Mouse (Mus musculus) stomach, embryonic 16.5 days (tissue): ENCODE measurements at regions not wholly inside any gene's neighbourhood (a gene's known extent, or its start where the extent isn't known, plus 50 kb on each side); places are given as distances from the start of the nearest gene placed in this dataset.

Experiments
- ATAC-seq: fragments of 200-750 bp; cut with Nextera tagmentation; 2 replicates; pipeline ENCODE4 v1.8.0; 2017; ENCODE audit warnings: moderate number of reproducible peaks, moderate TSS enrichment; ENCODE audit not compliant: insufficient read depth, low FRiP score
- H3K27ac ChIP-seq: fragments of 300-500 bp; sonication (generic); 2 replicates; pipeline ENCODE4 v1.5.1; 2014; ENCODE audit warnings: low read length
- H3K27me3 ChIP-seq: fragments of 300-500 bp; sonication (generic); 2 replicates; pipeline ENCODE4 v1.6.1; 2014; ENCODE audit warnings: low read length, control low read depth, mixed read lengths; ENCODE audit not compliant: control insufficient read depth, insufficient read depth
- H3K36me3 ChIP-seq: fragments of 300-500 bp; sonication (generic); 2 replicates; pipeline ENCODE4 v1.6.1; 2014; ENCODE audit warnings: low read length; ENCODE audit not compliant: control insufficient read depth, insufficient read depth
- H3K4me1 ChIP-seq: fragments of 300-500 bp; sonication (generic); 2 replicates; pipeline ENCODE4 v1.6.1; 2014; ENCODE audit warnings: low read length, control low read depth, mixed read lengths; ENCODE audit not compliant: control insufficient read depth, insufficient read depth
- H3K4me2 ChIP-seq: fragments of 300-500 bp; sonication (generic); 2 replicates; pipeline ENCODE4 v1.6.1; 2014; ENCODE audit warnings: low read depth, low read length, mixed read lengths
- H3K4me3 ChIP-seq: fragments of 300-500 bp; sonication (generic); replicated peaks from 2 replicates; pipeline ENCODE4 v1.5.1; 2014; ENCODE audit warnings: mild to moderate bottlenecking, low read length
- H3K9ac ChIP-seq: fragments of 300-500 bp; sonication (generic); 2 replicates; pipeline ENCODE4 v1.6.1; 2014; ENCODE audit warnings: low read length
- H3K9me3 ChIP-seq: fragments of 300-500 bp; sonication (generic); replicated peaks from 2 replicates; pipeline ENCODE4 v1.6.1; 2016; ENCODE audit warnings: low read length, control low read depth; ENCODE audit not compliant: control insufficient read depth
- WGBS: fragments of 180-500 bp; shearing (Covaris S2); extraction: QIAGEN DNeasy Blood & Tissue Kit; methylation state at CpG from one replicate; pipeline ENCODE4 v1.1.7; 2014; 5-methylcytosine and 5-hydroxymethylcytosine counted together

DNA sequence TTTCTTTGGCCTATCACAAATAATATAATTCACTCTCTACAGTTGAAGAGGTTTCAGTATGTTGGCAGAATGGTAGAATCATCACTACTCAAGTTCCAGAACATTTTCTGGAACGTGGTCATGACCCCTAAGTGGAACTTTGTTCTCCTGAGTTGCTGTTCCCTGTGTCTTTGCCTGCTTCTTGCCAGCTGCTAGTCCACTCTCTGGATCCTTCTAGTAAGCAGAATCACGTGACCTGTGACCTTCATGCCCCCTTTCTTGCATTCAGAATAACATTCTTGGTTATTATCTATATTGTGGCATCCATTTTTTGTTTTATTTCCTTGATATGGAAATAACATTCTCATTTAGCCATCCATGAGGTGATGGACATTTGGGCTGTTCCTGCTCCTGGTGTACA, 291.5 kb upstream of the Sall1 start:
- no peaks in the 10 kb centered on the region for H3K9me3 ChIP-seq
- no peak overlapping the region for H3K27ac ChIP-seq
- no peak overlapping the region for H3K9ac ChIP-seq
- H3K4me3 ChIP-seq: no peak overlapping the region
- 79% methylated on average over 2 of the region's 2 CpGs for WGBS
- H3K36me3 ChIP-seq: no peaks in the 10 kb centered on the region
- H3K4me1 ChIP-seq: no peaks in the 10 kb centered on the region
- no peak for ATAC-seq
- H3K27me3 ChIP-seq: no peaks in the 10 kb centered on the region
- no peak overlapping the region for H3K4me2 ChIP-seq

DNA sequence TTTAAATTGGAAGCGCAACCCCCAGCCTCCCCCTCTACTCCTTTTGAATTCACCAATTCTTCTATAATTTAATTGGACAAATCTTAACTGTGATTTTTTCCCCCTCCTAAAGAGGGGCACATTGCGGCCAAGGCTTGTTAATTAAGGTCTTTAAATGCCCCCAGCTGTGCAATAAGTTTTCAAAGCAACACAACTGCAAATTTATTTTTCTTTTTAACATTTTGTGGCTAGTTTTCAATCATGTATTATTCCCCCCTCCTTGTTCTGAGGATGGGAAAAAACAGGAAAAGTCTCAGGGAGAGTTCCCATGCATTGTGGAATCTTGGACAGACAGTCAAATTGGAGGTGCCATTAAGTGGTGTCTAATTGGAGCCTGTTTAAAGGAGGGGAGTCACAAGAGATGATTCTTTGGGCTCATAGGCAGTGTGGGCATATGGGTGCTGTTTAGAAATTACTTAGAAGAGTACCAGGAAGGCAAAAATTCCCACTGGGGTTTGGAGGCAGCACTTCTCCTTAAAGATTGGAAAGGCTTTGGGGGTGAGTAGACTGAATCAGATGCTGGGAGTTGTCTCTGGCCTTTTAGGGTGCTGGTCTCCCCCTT, 281.9 kb upstream of the Sall1 start:
- Histone ChIP-seq H3K4me2 (no peak overlapping the region), H3K9me3 (no peaks in the 10 kb centered on the region), H3K36me3 (no peaks in the 10 kb centered on the region), H3K27me3 (no peaks in the 10 kb centered on the region), H3K4me1 (no peaks in the 10 kb centered on the region), H3K9ac (no peak overlapping the region), H3K4me3 (no peak overlapping the region), H3K27ac (no peak overlapping the region)
- 92% methylated on average over 2 of the region's 2 CpGs for WGBS
- no peak for ATAC-seq

DNA sequence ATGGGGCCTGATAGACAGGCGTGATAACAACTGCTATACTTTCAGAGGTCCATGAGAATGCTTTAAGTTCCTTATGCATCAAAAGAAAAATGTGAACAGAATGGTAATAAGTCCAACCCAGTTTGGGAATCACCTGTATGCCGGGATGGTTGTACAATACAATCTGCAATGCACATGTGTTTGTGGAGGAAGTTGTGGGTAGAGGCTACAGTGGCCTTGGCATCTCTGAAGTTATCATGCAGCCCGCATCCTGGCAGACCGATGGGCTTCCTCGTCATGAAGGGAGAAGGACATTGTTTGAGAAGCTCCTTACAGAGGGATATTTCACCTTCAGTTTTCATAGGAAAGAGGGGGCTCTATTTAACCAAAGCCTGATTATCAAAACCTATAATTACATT, 281.3 kb upstream of the Sall1 start:
- WGBS: 83% methylated on average over 5 of the region's 5 CpGs

DNA sequence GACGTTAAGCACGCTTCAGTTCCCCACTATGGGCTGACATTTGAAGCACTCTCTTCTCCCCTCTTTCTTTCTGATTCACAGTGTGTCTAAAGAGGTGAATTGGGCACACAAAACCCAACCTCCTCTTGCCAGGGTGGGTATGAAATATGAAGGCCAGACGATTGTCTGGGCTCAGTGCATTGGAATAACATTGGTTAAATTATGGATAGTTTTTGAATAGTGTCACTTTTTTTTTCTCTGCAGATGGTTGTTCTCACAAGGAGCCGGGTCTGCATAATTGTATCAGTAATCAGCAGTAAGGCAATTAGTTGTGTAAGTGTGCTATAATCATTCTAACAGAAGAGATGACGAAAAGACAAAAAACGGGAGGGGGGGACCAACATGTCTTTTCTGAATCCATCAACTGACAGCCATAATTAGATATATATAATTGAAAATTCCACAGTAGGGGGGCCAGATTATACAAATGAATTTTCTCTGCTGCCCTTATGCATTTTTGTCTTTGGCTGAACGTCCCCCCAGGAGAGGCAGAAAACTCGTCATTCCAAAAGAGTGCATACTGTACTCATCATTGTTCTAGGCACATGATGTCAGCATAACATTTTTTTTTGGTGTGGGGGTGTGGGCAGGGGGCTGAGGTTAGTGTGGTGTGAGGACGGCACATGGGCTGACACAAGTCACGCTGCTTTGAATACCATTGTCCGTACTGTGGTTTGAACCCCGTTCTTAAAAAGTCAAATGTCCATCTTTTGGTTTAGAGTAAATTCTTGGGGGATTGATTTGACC, 280.7 kb upstream of the Sall1 start:
- no peaks in the 10 kb centered on the region for H3K36me3 ChIP-seq
- no peaks in the 10 kb centered on the region for H3K9me3 ChIP-seq
- WGBS: 61% methylated on average over 12 of the region's 12 CpGs
- H3K4me1 ChIP-seq: no peaks in the 10 kb centered on the region
- H3K9ac ChIP-seq: no peak overlapping the region
- no peak overlapping the region for H3K27ac ChIP-seq
- no peak overlapping the region for H3K4me3 ChIP-seq
- H3K4me2 ChIP-seq: no peak overlapping the region
- no peaks in the 10 kb centered on the region for H3K27me3 ChIP-seq
- no peak for ATAC-seq

More for the DNA sequence above, 281.3 kb upstream of the Sall1 start:
- Histone ChIP-seq H3K27ac (no peak overlapping the region), H3K4me3 (no peak overlapping the region), H3K4me1 (no peaks in the 10 kb centered on the region), H3K36me3 (no peaks in the 10 kb centered on the region), H3K9ac (no peak overlapping the region), H3K27me3 (no peaks in the 10 kb centered on the region), H3K4me2 (no peak overlapping the region), H3K9me3 (no peaks in the 10 kb centered on the region)
- no peak for ATAC-seq

DNA sequence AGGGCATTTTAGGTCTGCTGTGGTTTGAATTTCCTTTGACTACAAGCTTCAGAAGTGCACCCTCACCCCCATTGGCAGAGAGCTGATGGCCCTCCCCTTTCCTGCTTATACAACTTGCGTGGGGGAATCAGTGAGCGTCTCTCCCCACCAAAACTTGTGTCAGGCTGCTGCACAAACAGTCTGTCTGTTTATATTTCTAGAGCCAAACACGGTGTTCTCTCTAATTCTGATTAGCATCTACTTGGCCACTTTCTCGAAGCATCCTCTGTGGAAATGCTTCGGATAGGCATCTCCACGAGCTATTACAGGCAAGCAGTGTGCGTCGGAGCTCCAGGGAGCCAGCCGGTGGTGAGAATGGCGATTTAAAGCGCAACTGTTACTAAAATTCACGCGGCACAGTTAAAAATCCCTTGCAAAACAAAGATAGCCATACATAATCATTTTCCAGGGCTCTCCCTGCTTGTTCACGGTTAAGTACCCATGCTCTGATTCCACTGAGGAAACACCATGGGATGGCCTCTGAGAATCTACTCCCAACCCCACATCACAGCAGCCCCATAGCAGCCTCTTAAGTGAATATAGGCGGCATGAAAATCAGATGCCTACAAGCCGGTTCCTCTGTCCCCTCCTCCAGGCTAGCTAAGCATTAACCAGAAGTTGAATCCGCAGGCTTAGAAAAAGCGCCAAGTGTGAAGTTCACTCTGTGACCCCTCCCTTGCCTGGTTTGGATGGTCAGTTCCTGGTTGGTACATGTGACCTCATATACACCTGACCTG, 273.7 kb upstream of the Sall1 start:
- H3K9ac ChIP-seq: peak overlapping the region; percentile 48
- peak overlapping the region; percentile 50 for H3K4me2 ChIP-seq
- H3K9me3 ChIP-seq: no peaks in the 10 kb centered on the region
- peak overlapping the region; percentile 20 for H3K4me3 ChIP-seq
- H3K36me3 ChIP-seq: no peaks in the 10 kb centered on the region
- H3K27ac ChIP-seq: peak overlapping the region; percentile 8; the same call in 1 of the 2 replicates
- H3K4me1 ChIP-seq: peaks cover 8% of the 10 kb centered on the region; the same call in 1 of the 2 replicates
- peak; percentile 47; the same call in 1 of the 2 replicates for ATAC-seq
- 19% methylated on average over 18 of the region's 18 CpGs for WGBS
- no peaks in the 10 kb centered on the region for H3K27me3 ChIP-seq

DNA sequence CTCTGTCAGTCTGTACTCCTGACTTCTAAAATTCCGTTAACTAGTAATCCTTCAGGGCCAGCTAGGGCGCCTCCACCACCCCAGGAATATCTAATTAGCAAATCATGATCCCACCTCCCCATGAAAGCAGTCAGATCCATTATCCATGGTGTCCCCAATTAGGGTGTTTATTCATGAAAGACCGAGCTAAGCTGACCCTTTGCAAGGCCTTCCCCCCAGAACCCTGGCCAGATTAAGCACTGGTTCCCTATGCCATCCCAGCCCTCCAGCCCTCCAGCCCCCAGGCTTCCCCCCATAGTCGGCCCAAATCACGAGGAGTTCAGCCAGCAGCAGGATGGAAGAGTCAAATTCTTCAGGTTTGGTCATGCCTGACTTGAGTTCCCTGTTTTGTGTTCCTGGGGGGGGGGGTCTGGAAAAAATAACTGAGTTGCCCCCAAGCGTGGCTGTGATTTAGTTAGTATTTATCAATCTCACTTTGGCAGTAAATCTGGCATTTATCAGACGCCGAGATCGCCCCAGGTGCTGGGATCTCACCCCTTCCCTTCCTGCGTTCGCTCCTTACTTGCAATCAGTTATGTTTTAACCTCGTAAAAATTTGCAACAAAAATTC, 272.7 kb upstream of the Sall1 start:
- Histone ChIP-seq H3K9me3 (no peaks in the 10 kb centered on the region), H3K4me1 (peaks cover 8% of the 10 kb centered on the region; the same call in 1 of the 2 replicates), H3K27me3 (no peaks in the 10 kb centered on the region), H3K4me3 (no peak overlapping the region), H3K36me3 (no peaks in the 10 kb centered on the region), H3K27ac (no peak overlapping the region), H3K4me2 (no peak overlapping the region), H3K9ac (no peak overlapping the region)
- ATAC-seq: no peak
- WGBS: 58% methylated on average over 12 of the region's 12 CpGs

DNA sequence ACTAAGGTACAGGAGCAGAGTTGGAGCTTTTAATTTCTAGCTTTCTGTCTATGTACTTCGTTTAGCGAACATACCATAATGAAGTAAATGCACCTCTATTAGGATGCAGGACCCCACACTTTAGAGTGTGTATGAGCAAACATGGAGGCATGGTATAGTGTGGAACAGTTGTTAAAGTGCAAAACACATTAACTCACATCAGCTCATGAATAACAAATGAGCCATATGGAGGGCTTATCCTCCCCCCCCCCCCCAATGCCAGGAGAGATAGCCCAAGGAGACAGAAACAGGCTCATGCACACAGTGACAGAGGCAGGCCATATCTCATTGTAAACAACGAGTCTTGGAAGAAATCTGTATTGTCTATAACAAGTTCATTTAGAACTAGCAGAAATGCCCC, 270.9 kb upstream of the Sall1 start:
- Histone ChIP-seq H3K36me3 (no peaks in the 10 kb centered on the region), H3K27me3 (no peaks in the 10 kb centered on the region), H3K9ac (no peak overlapping the region), H3K27ac (no peak overlapping the region), H3K4me1 (peaks cover 8% of the 10 kb centered on the region; the same call in 1 of the 2 replicates), H3K4me3 (no peak overlapping the region), H3K4me2 (no peak overlapping the region), H3K9me3 (no peaks in the 10 kb centered on the region)
- 81% methylated on average over 3 of the region's 3 CpGs for WGBS
- no peak for ATAC-seq

DNA sequence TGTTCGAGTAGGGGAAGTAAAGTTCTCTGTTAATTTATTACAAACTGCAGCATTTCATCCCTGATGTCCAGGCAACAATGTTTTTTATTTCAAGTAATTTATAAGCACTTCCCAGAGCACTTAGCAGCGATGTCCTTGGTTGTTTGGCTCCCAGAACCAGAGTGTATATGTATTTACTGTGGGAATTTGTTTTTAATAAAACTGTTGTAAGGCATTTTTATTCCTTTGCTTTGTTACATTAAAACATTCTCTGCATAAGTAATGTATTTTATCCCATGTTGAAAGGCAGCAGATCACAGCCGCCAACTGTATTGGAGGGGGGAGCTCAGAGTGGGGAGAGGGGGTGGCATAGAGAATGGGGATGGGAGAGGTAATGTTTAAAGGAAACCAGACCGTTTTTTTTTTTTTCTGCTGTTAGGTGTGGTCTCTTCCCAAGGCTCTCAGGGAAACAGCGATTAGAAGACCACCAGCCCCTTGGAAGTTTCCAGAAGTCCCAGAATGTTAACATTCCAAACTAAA, 266.8 kb upstream of the Sall1 start:
- 37% methylated on average over 5 of the region's 5 CpGs for WGBS

More for the DNA sequence above, 266.8 kb upstream of the Sall1 start:
- Histone ChIP-seq H3K27ac (no peak overlapping the region), H3K4me3 (no peak overlapping the region), H3K9ac (no peak overlapping the region), H3K4me2 (no peak overlapping the region), H3K9me3 (no peaks in the 10 kb centered on the region), H3K4me1 (0 out of 2 replicates have a peak, but pooled peaks cover 2% of the 10 kb centered on the region), H3K36me3 (no peaks in the 10 kb centered on the region), H3K27me3 (no peaks in the 10 kb centered on the region)
- no peak for ATAC-seq
